Mouse (Mus musculus): ENCODE measurements around the gene Iqcf4. TPM values are rescaled to one million over a fixed set of nuclear protein-coding genes. Genes with fewer than 3 reads are reported as not detected.

The Iqcf4 gene
- polyA plus RNA-seq (2012; rRNA removed; ENCODE audit: low replicate concordance): not detected in 2 replicates

GRCm38 (mm10) chr9:106570896-106571295, at the start of gene Iqcf4:
Iqcf4 (minus strand) TSS chr9:106570996.

GRCm38 (mm10) chr9:106561531-106561930, 9.3 kb downstream of the Iqcf4 start, which contains the start of gene Iqcf3:
Iqcf3 (minus strand) TSS chr9:106561631.

Other genes with a start within 250 kb of the Iqcf4 start
- gene Dusp7, start 202.4 kb downstream of the Iqcf4 start, polyA plus RNA-seq (2012; rRNA removed; ENCODE audit: low replicate concordance): 46.7 and 83.4 TPM in 2 replicates
- gene Rpl29, start 141.5 kb downstream of the Iqcf4 start, polyA plus RNA-seq (2012; rRNA removed; ENCODE audit: low replicate concordance): 462 and 751 TPM in 2 replicates
- gene Acy1, start 132.7 kb downstream of the Iqcf4 start, polyA plus RNA-seq (2012; rRNA removed; ENCODE audit: low replicate concordance): 11.5 and 16.5 TPM in 2 replicates
- gene Abhd14b, start 123.5 kb downstream of the Iqcf4 start, polyA plus RNA-seq (2012; rRNA removed; ENCODE audit: low replicate concordance): 80.4 and 111 TPM in 2 replicates
- 53.8 and 72.6 TPM in 2 replicates for gene Abhd14a, start 123.3 kb downstream of the Iqcf4 start, polyA plus RNA-seq (2012; rRNA removed; ENCODE audit: low replicate concordance)
- 78.7 and 126 TPM in 2 replicates for gene Pcbp4, start 117.7 kb downstream of the Iqcf4 start, polyA plus RNA-seq (2012; rRNA removed; ENCODE audit: low replicate concordance)
- 0.40 TPM in 1 of 2 replicates, not detected in the other for gene Gpr62, start 105.1 kb downstream of the Iqcf4 start, polyA plus RNA-seq (2012; rRNA removed; ENCODE audit: low replicate concordance)
- gene Rrp9, start 95.0 kb downstream of the Iqcf4 start, polyA plus RNA-seq (2012; rRNA removed; ENCODE audit: low replicate concordance): 22.3 and 41.2 TPM in 2 replicates
- 91.3 and 199 TPM in 2 replicates for gene Parp3, start 94.0 kb downstream of the Iqcf4 start, polyA plus RNA-seq (2012; rRNA removed; ENCODE audit: low replicate concordance)
- gene Iqcf1, start 71.0 kb downstream of the Iqcf4 start, polyA plus RNA-seq (2012; rRNA removed; ENCODE audit: low replicate concordance): not detected in 2 replicates
- not detected in 2 replicates for gene Iqcf5, start 56.4 kb downstream of the Iqcf4 start, polyA plus RNA-seq (2012; rRNA removed; ENCODE audit: low replicate concordance)
- not detected in 2 replicates for gene Iqcf3, start 9.4 kb downstream of the Iqcf4 start, polyA plus RNA-seq (2012; rRNA removed; ENCODE audit: low replicate concordance)
- not detected in 2 replicates for gene Iqcf6, start 55.6 kb upstream of the Iqcf4 start, polyA plus RNA-seq (2012; rRNA removed; ENCODE audit: low replicate concordance)
- not detected in 2 replicates for gene Grm2, start 85.1 kb upstream of the Iqcf4 start, polyA plus RNA-seq (2012; rRNA removed; ENCODE audit: low replicate concordance)
- gene Tex264, start 114.9 kb upstream of the Iqcf4 start, polyA plus RNA-seq (2012; rRNA removed; ENCODE audit: low replicate concordance): 142 and 168 TPM in 2 replicates
- 12.9 and 22.7 TPM in 2 replicates for gene Rad54l2, start 218.2 kb upstream of the Iqcf4 start, polyA plus RNA-seq (2012; rRNA removed; ENCODE audit: low replicate concordance)